Mouse (Mus musculus) heart, postnatal 0 days (tissue): Measurements from ENCODE around the gene Gosr2. TPM values are rescaled to one million over a fixed set of nuclear protein-coding genes. Genes with fewer than 3 reads are reported as not detected.

Experiments used
- ATAC-seq: fragments of 200-750 bp; cut with Nextera tagmentation; 2 replicates; pipeline ENCODE4 v1.8.0; 2017; ENCODE audit warnings: low read depth, moderate number of reproducible peaks, moderate library complexity; ENCODE audit not compliant: insufficient read depth
- DNase-seq: peaks from one replicate; pipeline ENCODE4 v3.0.0-alpha.2; 2016; ENCODE audit warnings: low spot score
- H3K27ac ChIP-seq: fragments of 300-500 bp; sonication (generic); 2 replicates; pipeline ENCODE4 v1.5.1; 2014; ENCODE audit warnings: low read depth, mild to moderate bottlenecking
- H3K27me3 ChIP-seq: fragments of 300-500 bp; sonication (generic); 2 replicates; pipeline ENCODE4 v1.6.1; 2014; ENCODE audit warnings: low read length, mixed read lengths; ENCODE audit not compliant: control insufficient read depth, insufficient read depth
- H3K36me3 ChIP-seq: fragments of 300-500 bp; sonication (generic); replicated peaks from 2 replicates; pipeline ENCODE4 v1.6.1; 2014; ENCODE audit warnings: low read length, mixed read lengths; ENCODE audit not compliant: control insufficient read depth, insufficient read depth
- H3K4me1 ChIP-seq: fragments of 300-500 bp; sonication (generic); 2 replicates; pipeline ENCODE4 v1.6.1; 2014; ENCODE audit warnings: antibody characterized with exemption; ENCODE audit not compliant: control insufficient read depth, insufficient read depth
- H3K4me2 ChIP-seq: fragments of 300-500 bp; sonication (generic); 2 replicates; pipeline ENCODE4 v1.6.1; 2014; ENCODE audit warnings: low read depth, mild to moderate bottlenecking, low read length, moderate library complexity
- H3K4me3 ChIP-seq: fragments of 300-500 bp; sonication (generic); 2 replicates; pipeline ENCODE4 v1.5.1; 2014; ENCODE audit warnings: low read depth, low read length
- H3K9ac ChIP-seq: fragments of 300-500 bp; sonication (generic); replicated peaks from 2 replicates; pipeline ENCODE4 v1.6.1; 2014; ENCODE audit warnings: low read depth, low read length, mixed read lengths
- H3K9me3 ChIP-seq: fragments of 300-500 bp; sonication (generic); replicated peaks from 2 replicates; pipeline ENCODE4 v1.6.1; 2016; ENCODE audit warnings: low read length; ENCODE audit not compliant: control insufficient read depth
- CTCF ChIP-seq: IDR thresholded peaks from 2 replicates; pipeline ENCODE4 v1.5.1; 2016; ENCODE audit warnings: antibody characterized with exemption, control low read depth, low read depth
- EP300 ChIP-seq: IDR thresholded peaks from 2 replicates; pipeline ENCODE4 v1.6.1; 2016; ENCODE audit warnings: antibody characterized with exemption, low read depth
- WGBS: fragments of 180-500 bp; shearing (Covaris S2); extraction: QIAGEN DNeasy Blood & Tissue Kit; methylation state at CpG from one replicate; pipeline ENCODE4 v1.1.7; 2014; 5-methylcytosine and 5-hydroxymethylcytosine counted together
- polyA plus RNA-seq: library from polyadenylated mRNA; unstranded; fragments of >200 nt; fragmentation: Nextera tagmentation; extraction: Ambion mirVana; gene quantifications from 2 replicates; pipeline ENCODE4 v1.2.1, GENCODE M21; 2015
- total RNA-seq: library from RNA; depleted of rRNA; stranded (reverse); fragments of >200 nt; gene quantifications from 2 replicates; pipeline ENCODE4 v1.2.3, GENCODE M21; 2014; ENCODE audit warnings: low replicate concordance; rRNA removed

Gosr2 gene
- total and polyA plus RNA-seq, 2 experiments from 2014 or later = 56.8 to 73.8 TPM

- Histone ChIP-seq H3K4me2 (no peak overlapping the region), H3K9me3 (no peaks in the 10 kb centered on the region), H3K27me3 (no peaks in the 10 kb centered on the region), H3K27ac (no peak overlapping the region), H3K4me3 (no peak overlapping the region), H3K4me1 (no peaks in the 10 kb centered on the region), H3K36me3 (no peaks in the 10 kb centered on the region), H3K9ac (no peak overlapping the region)
- WGBS = 79% methylated on average over 23 of the region's 23 CpGs
- ATAC-seq (no peak), DNase-seq (no peak)
- TF ChIP-seq EP300 (no peak), CTCF (no peak)
These were observed 70.2 kb downstream of the Gosr2 start for GRCm38 (mm10) chr11:103627453-103627852.

Other genes with a start within 250 kb of the Gosr2 start
- gene Lrrc37a, start 193.3 kb downstream of the Gosr2 start, total RNA-seq = not detected in 2 replicates
- not detected in 2 replicates for gene Lrrc37a, start 193.3 kb downstream of the Gosr2 start, polyA plus RNA-seq
- not detected in 2 replicates for gene Gm884, start 76.8 kb downstream of the Gosr2 start, total RNA-seq
- gene Gm884, start 76.8 kb downstream of the Gosr2 start, polyA plus RNA-seq = not detected in 2 replicates
- not detected in 2 replicates for gene Lyzl6, start 59.0 kb downstream of the Gosr2 start, total RNA-seq
- gene Lyzl6, start 59.0 kb downstream of the Gosr2 start, polyA plus RNA-seq = not detected in 2 replicates
- gene Rprml, start 48.3 kb downstream of the Gosr2 start, total RNA-seq = not detected in 2 replicates
- 0.15 TPM in 2 replicates for gene Rprml, start 48.3 kb downstream of the Gosr2 start, polyA plus RNA-seq
- gene Wnt9b, start 51.9 kb upstream of the Gosr2 start, total RNA-seq = 0.92 and 3.7 TPM in 2 replicates
- gene Wnt9b, start 51.9 kb upstream of the Gosr2 start, polyA plus RNA-seq = 0.43 and 0.59 TPM in 2 replicates
- not detected in 2 replicates for gene Wnt3, start 76.3 kb upstream of the Gosr2 start, total RNA-seq
- gene Wnt3, start 76.3 kb upstream of the Gosr2 start, polyA plus RNA-seq = not detected in 2 replicates